Mouse (Mus musculus): ENCODE measurements around the gene Gm49321. TPM values are rescaled to one million over a fixed set of nuclear protein-coding genes. Genes with fewer than 3 reads are reported as not detected.
A peak's percentile ranks its signal among the peaks of the same experiment; 100 is the strongest.

The Gm49321 gene
- polyA plus RNA-seq, 1 experiment from 2014 or later: 16.6 TPM

- Histone ChIP-seq H3K27me3 (peaks cover 10% of the 10 kb centered on the region; the same call in 1 of the 2 replicates), H3K4me2 (replicated peaks) (peak overlapping the region; percentile 53), H3K9me3 (no peaks in the 10 kb centered on the region), H3K4me3 (peak overlapping the region; percentile 25), H3K27ac (no peak overlapping the region), H3K4me1 (peaks cover 6% of the 10 kb centered on the region; the same call in 1 of the 2 replicates), H3K36me3 (0 out of 2 replicates have a peak, but pooled peaks cover 6% of the 10 kb centered on the region), H3K9ac (peak overlapping the region; percentile 4; the same call in 1 of the 2 replicates)
- no peak for ATAC-seq (ENCODE audit: insufficient number of reproducible peaks, insufficient read depth, low FRiP score, low TSS enrichment)
- 3% methylated on average over 15 of the region's 15 CpGs for WGBS
Measured at GRCm38 (mm10) chr12:73952879-73953278, 15.4 kb downstream of the Gm49321 start.

GRCm38 (mm10) chr12:73953420-73954186, 16.1 kb downstream of the Gm49321 start:
- H3K9me3 ChIP-seq: no peaks in the 10 kb centered on the region
- 0 out of 2 replicates have a peak overlapping the region, but pooled peaks have one; percentile 4 for H3K9ac ChIP-seq
- 0 out of 2 replicates have a peak, but pooled peaks cover 1% of the 10 kb centered on the region for H3K36me3 ChIP-seq
- peak overlapping the region; percentile 25 for H3K4me3 ChIP-seq
- peaks cover 6% of the 10 kb centered on the region; the same call in 1 of the 2 replicates for H3K4me1 ChIP-seq
- 43% methylated on average over 14 of the region's 14 CpGs for WGBS
- peaks cover 5% of the 10 kb centered on the region; the same call in 1 of the 2 replicates for H3K27me3 ChIP-seq
- no peak overlapping the region for H3K27ac ChIP-seq
- H3K4me2 ChIP-seq (replicated peaks): peak overlapping the region; percentile 53
- ATAC-seq (ENCODE audit: insufficient number of reproducible peaks, insufficient read depth, low FRiP score, low TSS enrichment): no peak

DNA sequence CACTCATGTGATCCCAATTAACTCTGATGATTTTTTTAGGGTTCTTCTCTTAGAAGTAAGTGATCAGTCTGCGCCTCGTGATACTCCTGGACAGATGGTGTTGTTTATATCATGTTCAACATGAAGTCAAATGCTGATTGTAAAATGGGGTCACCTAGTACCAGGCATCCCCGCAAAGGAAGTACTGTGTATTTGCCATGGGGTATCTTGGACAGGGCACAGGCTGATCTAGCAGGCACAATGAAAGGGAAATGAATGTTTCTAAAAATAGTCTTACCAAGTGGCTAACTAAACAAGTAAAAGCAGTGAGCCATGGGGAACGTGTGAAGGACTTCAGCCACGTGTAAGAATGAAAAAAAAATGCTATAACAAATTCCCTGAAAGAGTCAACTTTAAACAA, 17.3 kb downstream of the Gm49321 start:
- H3K4me1 ChIP-seq: peaks cover 4% of the 10 kb centered on the region; the same call in 1 of the 2 replicates
- no peaks in the 10 kb centered on the region; the same call in 1 of the 2 replicates for H3K27me3 ChIP-seq
- H3K27ac ChIP-seq: no peak overlapping the region
- no peak overlapping the region for H3K4me3 ChIP-seq
- H3K36me3 ChIP-seq: no peaks in the 10 kb centered on the region
- ATAC-seq (ENCODE audit: insufficient number of reproducible peaks, insufficient read depth, low FRiP score, low TSS enrichment): no peak
- no peak overlapping the region for H3K9ac ChIP-seq
- no peak overlapping the region for H3K4me2 ChIP-seq (replicated peaks)
- no peaks in the 10 kb centered on the region for H3K9me3 ChIP-seq
- 70% methylated on average over 5 of the region's 5 CpGs for WGBS

DNA sequence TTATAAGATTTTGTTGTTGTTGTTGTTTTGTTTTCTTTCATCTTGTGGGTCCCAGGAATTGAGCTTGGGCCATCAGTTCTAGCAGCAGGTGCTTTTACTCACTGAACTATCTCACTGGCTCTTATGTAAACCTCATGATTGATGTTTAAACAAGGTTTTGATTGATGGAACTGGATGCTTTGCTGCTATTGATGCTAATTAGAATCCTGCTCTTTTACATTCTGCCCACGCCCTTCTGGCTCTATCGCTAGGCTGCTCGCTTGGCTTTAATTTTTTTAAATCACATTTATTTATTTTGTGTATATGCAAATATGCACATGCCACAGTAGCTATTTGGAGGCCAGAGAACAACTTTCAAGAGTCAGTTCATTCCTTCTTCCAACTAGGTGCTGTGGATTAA, 20.2 kb downstream of the Gm49321 start:
- ATAC-seq (ENCODE audit: insufficient number of reproducible peaks, insufficient read depth, low FRiP score, low TSS enrichment): no peak
- 92% methylated on average over 3 of the region's 3 CpGs for WGBS
- H3K36me3 ChIP-seq: no peaks in the 10 kb centered on the region

DNA sequence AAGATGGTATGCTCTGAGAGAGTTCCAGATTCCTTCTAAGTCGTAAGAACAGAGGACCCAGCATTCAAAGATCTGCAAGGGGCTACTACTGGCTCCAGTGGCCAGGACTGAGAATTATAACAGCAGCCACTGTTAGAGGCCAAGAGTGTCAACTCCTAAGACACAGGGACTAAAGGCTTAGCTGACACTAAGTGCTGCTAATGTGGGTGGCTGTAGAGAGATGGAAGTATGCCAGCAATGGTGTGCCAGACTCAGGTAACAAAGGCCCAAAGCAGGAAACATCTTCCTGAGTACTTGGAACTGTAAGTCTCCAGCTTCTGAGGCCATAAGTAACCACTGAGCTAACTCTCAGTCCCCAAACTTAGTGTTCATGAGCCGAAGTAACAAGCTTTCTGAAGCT, 21.4 kb downstream of the Gm49321 start:
- Histone ChIP-seq H3K4me3 (no peak overlapping the region), H3K4me1 (no peaks in the 10 kb centered on the region), H3K36me3 (no peaks in the 10 kb centered on the region), H3K9me3 (no peaks in the 10 kb centered on the region), H3K27ac (no peak overlapping the region), H3K4me2 (replicated peaks) (no peak overlapping the region), H3K9ac (no peak overlapping the region), H3K27me3 (no peaks in the 10 kb centered on the region)
- no peak for ATAC-seq (ENCODE audit: insufficient number of reproducible peaks, insufficient read depth, low FRiP score, low TSS enrichment)
- WGBS: 80% methylated on average over 2 of the region's 2 CpGs

More for the DNA sequence above, 20.2 kb downstream of the Gm49321 start:
- H3K9ac ChIP-seq: no peak overlapping the region
- no peaks in the 10 kb centered on the region for H3K27me3 ChIP-seq
- no peaks in the 10 kb centered on the region for H3K9me3 ChIP-seq
- H3K4me1 ChIP-seq: peaks cover 3% of the 10 kb centered on the region; the same call in 1 of the 2 replicates
- no peak overlapping the region for H3K4me2 ChIP-seq (replicated peaks)
- no peak overlapping the region for H3K27ac ChIP-seq
- no peak overlapping the region for H3K4me3 ChIP-seq

- peak within 1 kb of the TSS; percentile 77 for H3K27ac ChIP-seq
Measured at GRCm38 (mm10) chr12:73964291-73965281, 27.1 kb downstream of the Gm49321 start, which contains the start of gene Snapc1. TSS of gene Snapc1 (plus strand) at chr12:73964481.

DNA sequence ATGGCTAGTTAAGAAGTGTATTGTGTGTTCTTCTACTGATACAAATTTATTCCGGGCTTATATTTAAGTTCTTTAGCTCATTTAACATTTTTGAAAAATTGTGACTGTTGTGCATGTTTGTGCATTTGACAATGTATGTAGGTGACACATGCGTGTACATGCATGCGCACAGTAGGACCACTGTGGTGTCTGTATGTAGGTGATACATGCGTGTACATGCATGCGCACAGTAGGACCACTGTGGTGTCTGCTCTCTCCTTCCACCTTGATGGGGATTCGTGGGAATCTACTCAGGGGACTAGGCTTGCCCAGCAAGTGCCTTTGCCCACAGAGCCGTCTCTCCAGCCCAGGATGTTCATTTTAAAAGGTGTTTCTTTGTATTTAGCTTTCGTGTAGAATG, 31.7 kb downstream of the Gm49321 start:
- H3K9ac ChIP-seq: no peak overlapping the region
- H3K27me3 ChIP-seq: no peaks in the 10 kb centered on the region
- WGBS: 96% methylated on average over 8 of the region's 8 CpGs
- H3K9me3 ChIP-seq: peaks cover 5% of the 10 kb centered on the region; the same call in 1 of the 2 replicates
- H3K4me1 ChIP-seq: peaks cover 6% of the 10 kb centered on the region; the same call in 1 of the 2 replicates
- ATAC-seq (ENCODE audit: insufficient number of reproducible peaks, insufficient read depth, low FRiP score, low TSS enrichment): no peak
- no peak overlapping the region for H3K4me2 ChIP-seq (replicated peaks)
- no peak overlapping the region for H3K27ac ChIP-seq
- H3K36me3 ChIP-seq: peaks cover 57% of the 10 kb centered on the region
- H3K4me3 ChIP-seq: no peak overlapping the region

More at GRCm38 (mm10) chr12:73964291-73965281, 27.1 kb downstream of the Gm49321 start, which contains the start of gene Snapc1:
- Histone ChIP-seq H3K36me3 (peaks cover 19% of the 10 kb centered on the region), H3K27me3 (no peaks in the 10 kb centered on the region), H3K9me3 (no peaks in the 10 kb centered on the region), H3K9ac (peak within 1 kb of the TSS; percentile 91), H3K4me3 (peak within 1 kb of the TSS; percentile 88), H3K4me1 (peaks cover 6% of the 10 kb centered on the region; the same call in 1 of the 2 replicates), H3K4me2 (replicated peaks) (peak within 1 kb of the TSS; percentile 72)
- ATAC-seq (ENCODE audit: insufficient number of reproducible peaks, insufficient read depth, low FRiP score, low TSS enrichment): peak; percentile 99
- WGBS: 2% methylated on average over 60 of the region's 60 CpGs

GRCm38 (mm10) chr12:73974584-73974983, 37.1 kb downstream of the Gm49321 start:
- Histone ChIP-seq H3K27ac (no peak overlapping the region), H3K4me3 (no peak overlapping the region), H3K27me3 (no peaks in the 10 kb centered on the region), H3K9me3 (peaks cover 5% of the 10 kb centered on the region; the same call in 1 of the 2 replicates), H3K36me3 (peaks cover 78% of the 10 kb centered on the region), H3K4me2 (replicated peaks) (no peak overlapping the region), H3K4me1 (no peaks in the 10 kb centered on the region), H3K9ac (no peak overlapping the region)
- ATAC-seq (ENCODE audit: insufficient number of reproducible peaks, insufficient read depth, low FRiP score, low TSS enrichment): no peak
- WGBS: 85% methylated on average over 6 of the region's 6 CpGs

DNA sequence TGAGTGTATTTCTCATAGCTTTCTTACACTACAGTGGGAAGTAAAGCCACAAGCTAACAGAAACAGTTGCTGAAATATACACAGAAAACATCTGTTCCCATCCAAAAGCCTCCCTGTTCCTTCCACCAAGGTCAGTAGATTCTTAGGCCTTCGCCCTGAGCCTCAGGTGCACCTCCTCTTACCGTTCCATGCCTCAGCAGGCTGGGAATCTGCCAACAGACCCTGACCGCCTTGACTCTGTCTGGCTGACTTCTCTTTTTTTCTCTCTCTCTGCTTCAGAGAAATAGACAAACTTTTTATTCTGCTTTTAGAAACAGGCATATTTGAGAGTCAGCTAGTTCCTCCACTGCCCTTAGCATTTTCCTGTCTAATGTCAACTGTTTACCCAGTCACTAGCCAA, 40.7 kb downstream of the Gm49321 start:
- peaks cover 69% of the 10 kb centered on the region for H3K36me3 ChIP-seq

GRCm38 (mm10) chr12:73979667-73980066, 42.2 kb downstream of the Gm49321 start:
- Histone ChIP-seq H3K27ac (no peak overlapping the region), H3K27me3 (no peaks in the 10 kb centered on the region), H3K9me3 (no peaks in the 10 kb centered on the region), H3K4me2 (replicated peaks) (no peak overlapping the region), H3K36me3 (peaks cover 63% of the 10 kb centered on the region), H3K9ac (no peak overlapping the region), H3K4me3 (no peak overlapping the region), H3K4me1 (no peaks in the 10 kb centered on the region)
- 88% methylated on average over 5 of the region's 5 CpGs for WGBS
- ATAC-seq (ENCODE audit: insufficient number of reproducible peaks, insufficient read depth, low FRiP score, low TSS enrichment): no peak

More for the DNA sequence above, 40.7 kb downstream of the Gm49321 start:
- no peak overlapping the region for H3K4me3 ChIP-seq
- H3K27ac ChIP-seq: no peak overlapping the region
- ATAC-seq (ENCODE audit: insufficient number of reproducible peaks, insufficient read depth, low FRiP score, low TSS enrichment): no peak
- no peaks in the 10 kb centered on the region for H3K4me1 ChIP-seq
- H3K9ac ChIP-seq: no peak overlapping the region
- no peaks in the 10 kb centered on the region for H3K27me3 ChIP-seq
- no peaks in the 10 kb centered on the region for H3K9me3 ChIP-seq
- 94% methylated on average over 3 of the region's 3 CpGs for WGBS
- no peak overlapping the region for H3K4me2 ChIP-seq (replicated peaks)

- H3K9me3 ChIP-seq: no peaks in the 10 kb centered on the region
- no peak for ATAC-seq (ENCODE audit: insufficient number of reproducible peaks, insufficient read depth, low FRiP score, low TSS enrichment)
- 81% methylated on average over 14 of the region's 14 CpGs for WGBS
- H3K4me3 ChIP-seq: no peak overlapping the region
- H3K36me3 ChIP-seq: peaks cover 55% of the 10 kb centered on the region
- H3K4me1 ChIP-seq: no peaks in the 10 kb centered on the region
- H3K9ac ChIP-seq: no peak overlapping the region
- no peaks in the 10 kb centered on the region for H3K27me3 ChIP-seq
- H3K4me2 ChIP-seq (replicated peaks): no peak overlapping the region
- no peak overlapping the region for H3K27ac ChIP-seq
Measured at GRCm38 (mm10) chr12:73982533-73982932, 45.1 kb downstream of the Gm49321 start.
